Mouse (Mus musculus) myocyte (in vitro differentiated cells): Measurements from ENCODE around the gene Inca1. TPM values are rescaled to one million over a fixed set of nuclear protein-coding genes. Genes with fewer than 3 reads are reported as not detected.
A peak's percentile ranks its signal among the peaks of the same experiment; 100 is the strongest.

Experiments
- H3K27me3 ChIP-seq: one replicate; pipeline ENCODE4 v1.6.1; 2011; ENCODE audit not compliant: control insufficient read depth, insufficient read depth, insufficient read length
- H3K36me3 ChIP-seq: one replicate; pipeline ENCODE4 v1.6.1; 2011; ENCODE audit not compliant: control insufficient read depth, insufficient read depth
- H3K4me2 ChIP-seq: one replicate; pipeline ENCODE4 v1.6.1; 2011; ENCODE audit warnings: low read depth, control low read depth
- H3K4me3 ChIP-seq: one replicate; pipeline ENCODE4 v1.5.1; 2011; ENCODE audit warnings: mild to moderate bottlenecking, control low read depth, moderate library complexity
- H3K79me2 ChIP-seq: one replicate; pipeline ENCODE4 v1.6.1; 2011; ENCODE audit not compliant: control insufficient read depth, insufficient read depth
- H3ac ChIP-seq: one replicate; pipeline ENCODE4 v1.6.1; 2011; ENCODE audit not compliant: control insufficient read depth, insufficient read length
- CEBPB ChIP-seq: IDR thresholded peaks from 2 replicates; pipeline ENCODE4 v1.6.1; 2011; ENCODE audit warnings: mild to moderate bottlenecking, moderate library complexity; ENCODE audit not compliant: poor library complexity, insufficient read depth, severe bottlenecking
- E2F4 ChIP-seq: IDR thresholded peaks from one replicate; pipeline ENCODE4 v1.6.1; 2011; ENCODE audit warnings: mild to moderate bottlenecking, control low read depth, moderate library complexity; ENCODE audit not compliant: insufficient read depth
- MAX ChIP-seq: IDR thresholded peaks from one replicate; pipeline ENCODE4 v1.6.1; 2011; ENCODE audit warnings: low read depth, mild to moderate bottlenecking, control low read depth
- MYOD1 ChIP-seq, 3 experiments: IDR thresholded peaks; one replicate each; pipeline ENCODE4 v1.6.1; 2011; ENCODE audit warnings: control low read depth in 2 of 3, low read depth in 2 of 3, mild to moderate bottlenecking in 2 of 3, moderate library complexity in 1 of 3; ENCODE audit not compliant: insufficient read length in 2 of 3, control insufficient read depth in 1 of 3
- MYOG ChIP-seq, 3 experiments: IDR thresholded peaks; one replicate each; pipeline ENCODE4 v1.6.1; 2011; ENCODE audit warnings: control low read depth in 2 of 3, low read depth in 2 of 3, mild to moderate bottlenecking in 2 of 3; ENCODE audit not compliant: insufficient read length in 2 of 3, control insufficient read depth in 1 of 3, insufficient read depth in 1 of 3
- POLR2A ChIP-seq: IDR thresholded peaks from one replicate; pipeline ENCODE4 v1.6.1; 2011; ENCODE audit warnings: low read depth, mild to moderate bottlenecking, control low read depth, moderate library complexity; ENCODE audit not compliant: insufficient read length
- POLR2AphosphoS2 ChIP-seq: IDR thresholded peaks from one replicate; pipeline ENCODE4 v1.6.1; 2011; ENCODE audit warnings: low read depth, control low read depth; ENCODE audit not compliant: insufficient read length
- REST ChIP-seq: IDR thresholded peaks from one replicate; pipeline ENCODE4 v1.6.1; 2011; ENCODE audit warnings: mild to moderate bottlenecking, control low read depth, moderate library complexity; ENCODE audit not compliant: insufficient read depth, insufficient read length
- SRF ChIP-seq: IDR thresholded peaks from one replicate; pipeline ENCODE4 v1.6.1; 2011; ENCODE audit warnings: low read depth; ENCODE audit not compliant: control insufficient read depth, insufficient read length
- TCF12 ChIP-seq: IDR thresholded peaks from one replicate; pipeline ENCODE4 v1.6.1; 2011; ENCODE audit warnings: mild to moderate bottlenecking, control low read depth; ENCODE audit not compliant: poor library complexity, insufficient read depth, severe bottlenecking
- TCF3 ChIP-seq: IDR thresholded peaks from one replicate; pipeline ENCODE4 v1.6.1; 2011; ENCODE audit warnings: low read depth, control low read depth; ENCODE audit not compliant: insufficient read length
- USF1 ChIP-seq: IDR thresholded peaks from one replicate; pipeline ENCODE4 v1.6.1; 2011; ENCODE audit warnings: low read depth, mild to moderate bottlenecking, control low read depth, moderate library complexity
- polyA plus RNA-seq: library from polyadenylated mRNA; unstranded; fragments of >200 nt; fragmentation: generic; extraction: Trizol; gene quantifications from one replicate; pipeline ENCODE4 v1.2.1, GENCODE M21; 2012; ENCODE audit warnings: missing spikeins

Inca1 gene
- polyA plus RNA-seq, 1 experiment, result 1.1 TPM

DNA sequence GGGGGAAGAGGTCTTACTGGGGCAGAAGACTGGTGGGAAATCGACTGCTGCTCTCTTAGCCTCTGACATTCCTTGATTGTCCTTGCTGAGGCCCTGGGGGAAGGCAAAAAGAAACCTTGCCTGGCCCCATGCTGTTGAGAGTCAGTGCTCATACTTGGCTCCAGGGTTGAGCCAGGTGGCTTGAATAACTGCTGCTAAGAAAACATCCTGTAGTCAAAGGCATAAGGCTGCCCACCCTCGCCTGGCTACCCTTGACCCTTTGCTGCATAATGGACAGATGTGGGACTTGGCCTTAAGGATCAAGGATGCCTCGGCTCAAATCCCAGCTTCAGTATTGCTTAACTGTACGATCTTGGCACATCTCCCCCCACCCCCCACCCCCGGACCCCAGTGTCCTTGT lies 18.5 kb upstream of the Inca1 start:
- no peak overlapping the region for H3K4me3 ChIP-seq
- no peak overlapping the region for H3ac ChIP-seq
- peaks cover 54% of the 10 kb centered on the region for H3K36me3 ChIP-seq
- no peaks in the 10 kb centered on the region for H3K27me3 ChIP-seq
- H3K79me2 ChIP-seq, result no peaks in the 10 kb centered on the region
- TF ChIP-seq POLR2A (no peak), TCF3 (no peak), MYOG (IDR thresholded peaks at IDR 0.05; ENCODE audit: control insufficient read depth in 1 of 3, insufficient read depth in 1 of 3, insufficient read length in 2 of 3, low read depth in 2 of 3) (no peak), E2F4 (no peak), CEBPB (no peak), SRF (no peak), USF1 (no peak), REST (no peak), MYOD1 (IDR thresholded peaks at IDR 0.05; ENCODE audit: control insufficient read depth in 1 of 3, insufficient read length in 2 of 3, low read depth in 2 of 3) (no peak)
- no peak overlapping the region for H3K4me2 ChIP-seq

DNA sequence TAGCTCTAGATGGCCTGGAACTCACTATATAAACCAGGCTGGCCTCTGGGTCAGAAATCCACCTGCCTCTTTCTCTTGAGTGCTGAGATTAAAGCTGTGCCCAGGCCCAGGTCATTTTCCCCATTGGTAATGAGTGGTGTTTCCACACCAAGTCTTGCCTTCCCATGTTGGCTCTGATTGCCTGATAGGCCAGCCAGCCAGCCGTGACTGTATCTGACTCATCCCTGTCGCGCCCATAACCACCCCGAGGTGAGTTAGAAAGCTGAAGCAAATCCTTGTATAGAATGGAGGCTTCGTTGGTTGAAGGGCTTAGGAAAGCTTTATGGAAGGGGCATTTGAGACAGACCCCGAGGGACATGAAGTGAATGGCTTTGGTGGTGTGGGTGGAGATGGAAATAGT lies 15.9 kb upstream of the Inca1 start:
- Histone ChIP-seq H3K79me2 (no peaks in the 10 kb centered on the region), H3K27me3 (no peaks in the 10 kb centered on the region), H3ac (no peak overlapping the region), H3K36me3 (peaks cover 45% of the 10 kb centered on the region), H3K4me3 (no peak overlapping the region), H3K4me2 (peak overlapping the region; percentile 31)
- TF ChIP-seq REST, result no peak
- no peak for TF ChIP-seq CEBPB
- TF ChIP-seq MYOD1 (IDR thresholded peaks at IDR 0.05; ENCODE audit: control insufficient read depth in 1 of 3, insufficient read length in 2 of 3, low read depth in 2 of 3), result no peak
- TF ChIP-seq TCF3, result no peak
- TF ChIP-seq MYOG (IDR thresholded peaks at IDR 0.05; ENCODE audit: control insufficient read depth in 1 of 3, insufficient read depth in 1 of 3, insufficient read length in 2 of 3, low read depth in 2 of 3), result no peak
- no peak for TF ChIP-seq TCF12
- no peak for TF ChIP-seq E2F4
- no peak for TF ChIP-seq POLR2AphosphoS2
- no peak for TF ChIP-seq MAX
- no peak for TF ChIP-seq SRF
- TF ChIP-seq POLR2A, result no peak
- no peak for TF ChIP-seq USF1

DNA sequence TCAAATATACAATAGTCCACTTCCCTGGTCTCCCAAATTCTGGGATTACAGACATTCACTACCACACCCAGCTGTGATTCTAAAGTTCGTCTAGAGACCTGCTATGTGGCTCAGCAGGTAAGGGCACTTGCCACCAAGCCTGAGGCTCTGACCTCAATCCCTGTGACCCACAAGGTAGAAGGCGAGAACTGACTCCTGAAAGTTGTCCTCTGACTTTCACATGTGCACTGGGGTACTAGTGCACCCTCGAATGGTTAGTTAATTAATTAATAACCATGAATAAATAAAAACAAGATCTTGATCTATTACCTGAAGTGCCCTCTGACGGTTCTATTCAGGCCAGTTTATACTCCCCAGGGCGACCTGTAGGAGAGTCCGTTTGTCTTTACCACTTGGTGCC lies 13.3 kb upstream of the Inca1 start:
- H3K79me2 ChIP-seq, result no peaks in the 10 kb centered on the region
- no peak for TF ChIP-seq POLR2AphosphoS2
- TF ChIP-seq CEBPB, result no peak
- TF ChIP-seq SRF, result no peak
- no peak for TF ChIP-seq POLR2A
- TF ChIP-seq MYOG (IDR thresholded peaks at IDR 0.05; ENCODE audit: control insufficient read depth in 1 of 3, insufficient read depth in 1 of 3, insufficient read length in 2 of 3, low read depth in 2 of 3), result no peak
- no peak for TF ChIP-seq REST
- no peak for TF ChIP-seq E2F4
- TF ChIP-seq MYOD1 (IDR thresholded peaks at IDR 0.05; ENCODE audit: control insufficient read depth in 1 of 3, insufficient read length in 2 of 3, low read depth in 2 of 3), result no peak
- TF ChIP-seq USF1, result no peak
- TF ChIP-seq MAX, result no peak
- no peak for TF ChIP-seq TCF12
- TF ChIP-seq TCF3, result no peak
- peaks cover 46% of the 10 kb centered on the region for H3K36me3 ChIP-seq
- H3K27me3 ChIP-seq, result no peaks in the 10 kb centered on the region
- H3ac ChIP-seq, result no peak overlapping the region
- no peak overlapping the region for H3K4me2 ChIP-seq
- no peak overlapping the region for H3K4me3 ChIP-seq

DNA sequence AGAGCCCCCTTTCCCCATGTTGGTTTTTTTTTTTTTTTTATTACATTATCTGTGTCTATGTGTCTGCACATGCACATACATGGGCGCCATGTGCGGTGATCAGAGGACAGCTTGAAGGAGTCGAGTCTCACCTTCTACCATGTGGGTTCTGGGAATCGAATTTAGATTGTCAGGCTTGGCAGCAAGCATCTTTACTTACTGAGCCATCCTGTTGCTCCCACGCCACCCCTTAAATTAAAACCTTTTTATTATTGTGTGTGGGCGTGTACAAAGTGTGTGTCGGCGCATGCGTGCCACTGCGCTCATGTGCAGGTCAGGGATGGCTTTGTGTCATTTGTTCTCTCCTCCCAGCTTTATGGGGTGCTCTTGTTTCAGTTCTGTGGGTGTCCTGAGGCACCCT lies 11.1 kb upstream of the Inca1 start:
- Histone ChIP-seq H3K79me2 (no peaks in the 10 kb centered on the region), H3K36me3 (peaks cover 54% of the 10 kb centered on the region), H3K27me3 (no peaks in the 10 kb centered on the region), H3K4me2 (no peak overlapping the region), H3ac (no peak overlapping the region), H3K4me3 (no peak overlapping the region)
- no peak for TF ChIP-seq POLR2AphosphoS2
- no peak for TF ChIP-seq E2F4
- TF ChIP-seq USF1, result no peak
- TF ChIP-seq CEBPB, result no peak
- no peak for TF ChIP-seq TCF12
- TF ChIP-seq MAX, result no peak
- no peak for TF ChIP-seq POLR2A
- no peak for TF ChIP-seq MYOG (IDR thresholded peaks at IDR 0.05; ENCODE audit: control insufficient read depth in 1 of 3, insufficient read depth in 1 of 3, insufficient read length in 2 of 3, low read depth in 2 of 3)
- TF ChIP-seq MYOD1 (IDR thresholded peaks at IDR 0.05; ENCODE audit: control insufficient read depth in 1 of 3, insufficient read length in 2 of 3, low read depth in 2 of 3), result no peak
- no peak for TF ChIP-seq TCF3

DNA sequence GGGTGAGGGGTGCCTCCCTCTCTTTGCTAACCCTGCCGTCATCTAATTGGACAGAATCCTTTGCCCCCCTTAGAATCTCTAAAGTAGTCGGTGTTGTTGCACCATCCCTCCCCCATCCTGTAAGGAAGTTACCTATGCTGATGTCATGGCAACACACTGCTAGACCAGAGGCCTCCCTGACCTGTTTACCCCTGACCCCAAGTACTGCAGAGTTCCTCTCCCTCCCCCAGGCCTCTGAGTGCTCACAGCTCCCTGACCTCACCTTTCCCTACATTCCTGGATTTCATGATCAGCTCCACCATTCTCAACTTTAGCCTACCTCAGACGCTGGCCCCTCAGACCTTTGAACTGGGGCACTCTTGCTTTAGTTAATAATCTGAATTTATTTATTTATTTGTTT lies 6.2 kb upstream of the Inca1 start:
- H3K36me3 ChIP-seq, result peaks cover 64% of the 10 kb centered on the region

More for the DNA sequence above, 6.2 kb upstream of the Inca1 start:
- H3K4me3 ChIP-seq, result no peak overlapping the region
- H3K27me3 ChIP-seq, result no peaks in the 10 kb centered on the region
- H3ac ChIP-seq, result no peak overlapping the region
- H3K4me2 ChIP-seq, result no peak overlapping the region
- TF ChIP-seq TCF3, result no peak
- TF ChIP-seq MYOG (IDR thresholded peaks at IDR 0.05; ENCODE audit: control insufficient read depth in 1 of 3, insufficient read depth in 1 of 3, insufficient read length in 2 of 3, low read depth in 2 of 3), result no peak
- no peak for TF ChIP-seq CEBPB
- no peak for TF ChIP-seq SRF
- TF ChIP-seq POLR2AphosphoS2, result no peak
- no peak for TF ChIP-seq POLR2A
- no peak for TF ChIP-seq MAX
- no peak for TF ChIP-seq REST
- TF ChIP-seq MYOD1 (IDR thresholded peaks at IDR 0.05; ENCODE audit: control insufficient read depth in 1 of 3, insufficient read length in 2 of 3, low read depth in 2 of 3), result no peak
- TF ChIP-seq TCF12, result no peak
- no peak for TF ChIP-seq E2F4
- no peak for TF ChIP-seq USF1
- peaks cover 23% of the 10 kb centered on the region for H3K79me2 ChIP-seq
